Mouse (Mus musculus) megakaryocyte, embryonic 14.5 days (primary cell): Measurements from ENCODE around the gene Gcnt3.

Experiments used
- FLI1 ChIP-seq: IDR thresholded peaks from 2 replicates; pipeline ENCODE4 v1.6.1; 2012; ENCODE audit warnings: low read length, inconsistent platforms, mixed read lengths
- GATA1 ChIP-seq: IDR thresholded peaks from 3 replicates; pipeline ENCODE4 v1.6.1; 2012; ENCODE audit warnings: mixed read lengths, low read length, inconsistent platforms, borderline replicate concordance

DNA sequence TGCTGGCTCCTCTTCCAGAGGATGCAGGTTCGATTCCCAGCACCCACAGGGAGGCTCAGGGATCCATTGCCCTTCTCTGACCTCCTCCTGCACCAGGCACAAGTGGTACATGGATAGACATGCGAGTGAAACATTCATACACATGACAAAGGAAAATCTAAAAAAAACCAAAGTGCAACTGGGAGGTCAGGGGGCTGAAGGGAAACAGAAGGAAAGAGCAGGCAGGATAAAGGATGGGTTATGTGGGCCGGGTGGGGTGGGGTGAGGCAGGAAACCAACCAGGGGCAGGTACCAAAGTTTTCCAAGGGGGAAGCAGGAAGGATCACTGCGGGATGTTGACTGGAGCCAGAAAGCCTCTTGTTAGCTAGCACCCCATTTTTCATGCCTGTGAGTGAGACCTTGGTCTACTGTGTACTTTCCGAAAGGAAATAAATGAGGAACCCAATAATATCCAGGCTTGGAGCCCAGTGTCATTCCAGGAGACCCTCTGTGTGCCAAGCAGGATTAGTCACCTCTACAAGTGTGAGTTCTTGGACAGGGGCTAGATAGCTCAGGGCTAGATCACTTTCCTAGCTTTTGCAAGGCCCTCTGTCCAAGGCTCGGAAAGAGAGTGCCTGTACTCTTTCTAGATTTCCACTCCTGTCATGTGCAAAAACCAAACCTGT, 11.0 kb upstream of the Gcnt3 start:
- TF ChIP-seq GATA1 (no peak), FLI1 (no peak)
